Mouse (Mus musculus): ENCODE data around the gene Erbb2.

Erbb2 gene

GRCm38 (mm10) chr11:98485749-98486148 is 73.5 kb downstream of the Erbb2 start:
- no peak for DNase-seq (ENCODE audit: low spot score)
